Mouse (Mus musculus): ENCODE measurements at regions not wholly inside any gene's neighbourhood (a gene's known extent, or its start where the extent isn't known, plus 50 kb on each side); places are given as distances from the start of the nearest gene placed in this dataset.

DNA sequence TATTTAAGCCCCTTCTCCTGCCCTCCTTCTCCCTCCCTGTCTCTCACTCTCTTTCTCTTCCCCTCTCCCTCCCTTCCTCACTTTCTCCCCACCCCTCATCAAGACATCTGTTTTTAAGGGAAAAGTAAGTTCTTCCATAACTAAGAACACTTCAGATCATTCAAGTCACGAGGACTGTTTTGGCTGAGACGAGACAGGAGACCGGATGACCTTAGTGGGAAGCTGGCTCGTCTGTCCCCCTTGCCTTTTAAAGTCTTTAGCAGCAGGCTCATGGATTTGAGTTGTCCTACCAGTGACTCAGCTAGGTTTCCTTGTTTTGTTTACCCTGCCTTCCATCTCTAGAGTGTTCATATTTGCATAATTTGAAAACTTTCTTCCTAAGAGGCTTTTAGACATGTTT is 135.0 kb downstream of the Gm10260 start:
- H3K27ac ChIP-seq (ENCODE audit: insufficient read depth, low read length): no peak overlapping the region
- no peaks in the 10 kb centered on the region for H3K36me3 ChIP-seq (ENCODE audit: control insufficient read depth, insufficient read depth, low read length)
- no peaks in the 10 kb centered on the region for H3K4me1 ChIP-seq (ENCODE audit: control insufficient read depth, insufficient read depth, insufficient read length)
- no peak for TF ChIP-seq CTCF (IDR thresholded peaks at IDR 0.05; ENCODE audit: extremely low read depth, insufficient read depth, insufficient read length, insufficient replicate concordance)
- no peak overlapping the region for H3K4me3 ChIP-seq (ENCODE audit: extremely low read depth, insufficient read depth, insufficient read length)
- no peaks in the 10 kb centered on the region for H3K27me3 ChIP-seq (ENCODE audit: control insufficient read depth, insufficient read depth, low read length)
- DNase-seq (ENCODE audit: low read depth in 1 of 2, low spot score in 2 of 2): no peak
- 85% methylated on average over 4 of the region's 4 CpGs for WGBS

DNA sequence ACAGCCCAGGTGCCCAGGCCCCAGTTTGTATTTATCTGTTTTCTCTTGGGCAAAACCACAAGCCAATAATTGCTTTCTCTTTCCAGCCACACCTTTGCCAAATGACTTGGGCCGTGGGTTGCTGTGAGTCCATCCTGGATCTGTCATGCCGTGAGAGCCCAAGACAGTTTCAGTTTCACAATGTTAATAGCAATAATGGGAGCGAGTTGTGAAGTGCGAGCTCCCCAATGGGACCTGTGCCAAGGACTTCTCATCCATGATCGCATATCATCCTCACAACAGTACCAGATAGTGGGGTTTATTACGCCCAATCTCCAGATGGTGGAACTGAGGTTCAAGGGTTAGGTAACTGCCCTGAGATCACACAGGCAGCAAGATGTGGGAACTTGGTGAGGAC is 142.2 kb downstream of the Gm10260 start:
- DNase-seq (ENCODE audit: low read depth in 1 of 2, low spot score in 2 of 2): no peak
- Histone ChIP-seq H3K4me1 (ENCODE audit: control insufficient read depth, insufficient read depth, insufficient read length) (no peaks in the 10 kb centered on the region), H3K27me3 (ENCODE audit: control insufficient read depth, insufficient read depth, low read length) (no peaks in the 10 kb centered on the region), H3K36me3 (ENCODE audit: control insufficient read depth, insufficient read depth, low read length) (no peaks in the 10 kb centered on the region), H3K4me3 (ENCODE audit: extremely low read depth, insufficient read depth, insufficient read length) (no peak overlapping the region), H3K27ac (ENCODE audit: insufficient read depth, low read length) (no peak overlapping the region)
- no peak for TF ChIP-seq POLR2A (IDR thresholded peaks at IDR 0.05; ENCODE audit: low read depth, low read length)
- no peak for TF ChIP-seq CTCF (IDR thresholded peaks at IDR 0.05; ENCODE audit: extremely low read depth, insufficient read depth, insufficient read length, insufficient replicate concordance)
- WGBS: 70% methylated on average over 6 of the region's 6 CpGs

DNA sequence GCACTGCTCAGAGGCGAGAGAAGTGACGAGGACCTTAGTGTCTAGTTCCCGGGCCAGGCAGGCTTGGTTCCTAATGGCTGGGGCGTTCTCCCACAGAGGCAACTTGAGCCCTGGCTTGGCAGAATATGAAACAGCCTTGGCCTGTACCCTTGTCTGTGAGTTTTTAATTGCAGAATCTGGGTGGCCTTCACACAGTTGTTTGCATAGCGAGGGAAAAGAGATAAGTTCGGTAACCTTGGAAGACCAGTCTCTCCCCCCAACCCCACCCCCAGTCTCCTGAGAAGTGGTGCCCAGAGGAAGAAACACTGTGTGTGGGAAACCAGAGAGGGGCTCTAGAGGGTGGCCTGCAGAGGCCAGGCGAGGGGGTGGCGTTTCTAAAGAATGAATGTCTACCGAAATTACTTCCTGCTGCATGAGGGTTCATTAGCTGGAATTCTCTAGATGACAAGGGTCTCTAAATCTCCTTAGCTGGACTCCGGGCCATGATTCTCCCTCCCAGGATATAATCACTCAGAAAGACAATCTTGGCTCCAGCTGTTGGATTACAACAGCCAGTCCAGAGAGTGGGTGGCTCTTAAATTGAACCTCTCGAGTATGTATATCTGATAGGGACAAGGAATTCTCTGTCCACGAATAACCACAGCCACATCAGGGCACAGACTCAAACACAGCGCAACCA is 142.8 kb downstream of the Gm10260 start:
- Histone ChIP-seq H3K27me3 (ENCODE audit: control insufficient read depth, insufficient read depth, low read length) (no peaks in the 10 kb centered on the region), H3K27ac (ENCODE audit: insufficient read depth, low read length) (no peak overlapping the region), H3K36me3 (ENCODE audit: control insufficient read depth, insufficient read depth, low read length) (no peaks in the 10 kb centered on the region), H3K4me1 (ENCODE audit: control insufficient read depth, insufficient read depth, insufficient read length) (no peaks in the 10 kb centered on the region), H3K4me3 (ENCODE audit: extremely low read depth, insufficient read depth, insufficient read length) (no peak overlapping the region)
- TF ChIP-seq POLR2A (IDR thresholded peaks at IDR 0.05; ENCODE audit: low read depth, low read length): no peak
- TF ChIP-seq CTCF (IDR thresholded peaks at IDR 0.05; ENCODE audit: extremely low read depth, insufficient read depth, insufficient read length, insufficient replicate concordance): no peak
- 74% methylated on average over 13 of the region's 13 CpGs for WGBS
- no peak for DNase-seq (ENCODE audit: low read depth in 1 of 2, low spot score in 2 of 2)

DNA sequence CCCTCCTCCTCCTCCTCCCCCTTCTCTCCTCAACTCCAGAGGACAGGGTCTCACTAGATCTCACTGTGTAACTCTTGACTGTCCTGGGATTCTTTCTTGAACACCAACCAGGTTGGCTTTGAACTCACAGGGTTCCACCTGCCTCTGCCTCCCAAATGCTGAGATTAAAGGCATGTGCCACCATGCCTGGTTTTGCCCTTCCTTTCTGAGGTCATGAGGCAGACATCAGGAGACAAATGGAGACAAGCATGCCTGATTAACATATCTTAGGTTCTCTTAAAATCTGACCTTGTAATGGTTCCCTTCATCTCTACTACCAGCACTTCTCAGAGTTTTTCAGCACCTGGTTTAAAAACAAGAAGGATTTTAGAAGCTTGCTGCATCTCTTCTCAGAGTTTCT is 143.5 kb downstream of the Gm10260 start:
- TF ChIP-seq POLR2A (IDR thresholded peaks at IDR 0.05; ENCODE audit: low read depth, low read length): no peak
- TF ChIP-seq CTCF (IDR thresholded peaks at IDR 0.05; ENCODE audit: extremely low read depth, insufficient read depth, insufficient read length, insufficient replicate concordance): no peak
- Histone ChIP-seq H3K4me1 (ENCODE audit: control insufficient read depth, insufficient read depth, insufficient read length) (no peaks in the 10 kb centered on the region), H3K36me3 (ENCODE audit: control insufficient read depth, insufficient read depth, low read length) (no peaks in the 10 kb centered on the region), H3K4me3 (ENCODE audit: extremely low read depth, insufficient read depth, insufficient read length) (no peak overlapping the region), H3K27ac (ENCODE audit: insufficient read depth, low read length) (no peak overlapping the region), H3K27me3 (ENCODE audit: control insufficient read depth, insufficient read depth, low read length) (no peaks in the 10 kb centered on the region)
- DNase-seq (ENCODE audit: low read depth in 1 of 2, low spot score in 2 of 2): no peak

DNA sequence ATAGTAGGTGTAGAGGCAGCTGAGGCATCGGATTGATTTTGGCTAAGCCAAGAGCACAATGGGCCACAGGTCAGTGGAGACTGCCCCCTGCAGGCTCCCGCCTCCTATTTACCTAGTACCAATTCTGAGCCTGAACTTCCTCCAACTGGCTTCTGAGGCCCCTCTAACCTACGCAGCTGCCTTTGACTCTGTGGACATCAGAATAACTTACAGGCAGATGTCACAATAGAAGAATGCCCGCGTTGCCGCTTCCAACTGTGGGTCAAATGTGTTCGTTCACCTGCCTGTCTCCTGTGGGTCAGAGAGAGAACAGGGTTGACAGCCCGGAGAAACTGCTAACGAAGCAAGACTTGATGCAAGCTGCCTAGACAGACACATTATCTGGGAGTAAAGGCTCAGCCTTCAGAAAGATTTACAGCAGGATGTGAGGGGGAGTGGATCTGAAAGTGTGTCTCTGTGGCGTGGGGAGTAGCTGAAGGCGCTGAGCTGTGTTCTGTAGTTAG is 153.2 kb downstream of the Gm10260 start:
- Histone ChIP-seq H3K36me3 (ENCODE audit: control insufficient read depth, insufficient read depth, low read length) (no peaks in the 10 kb centered on the region), H3K27me3 (ENCODE audit: control insufficient read depth, insufficient read depth, low read length) (no peaks in the 10 kb centered on the region), H3K4me3 (ENCODE audit: extremely low read depth, insufficient read depth, insufficient read length) (no peak overlapping the region), H3K4me1 (ENCODE audit: control insufficient read depth, insufficient read depth, insufficient read length) (no peaks in the 10 kb centered on the region), H3K27ac (ENCODE audit: insufficient read depth, low read length) (no peak overlapping the region)
- TF ChIP-seq POLR2A (IDR thresholded peaks at IDR 0.05; ENCODE audit: low read depth, low read length) (no peak), CTCF (IDR thresholded peaks at IDR 0.05; ENCODE audit: extremely low read depth, insufficient read depth, insufficient read length, insufficient replicate concordance) (peak; percentile 48; the same call in 1 of the 2 replicates)
- peak; percentile 3 to 19 for DNase-seq (ENCODE audit: low read depth in 1 of 2, low spot score in 2 of 2)
- 17% methylated on average over 11 of the region's 11 CpGs for WGBS

DNA sequence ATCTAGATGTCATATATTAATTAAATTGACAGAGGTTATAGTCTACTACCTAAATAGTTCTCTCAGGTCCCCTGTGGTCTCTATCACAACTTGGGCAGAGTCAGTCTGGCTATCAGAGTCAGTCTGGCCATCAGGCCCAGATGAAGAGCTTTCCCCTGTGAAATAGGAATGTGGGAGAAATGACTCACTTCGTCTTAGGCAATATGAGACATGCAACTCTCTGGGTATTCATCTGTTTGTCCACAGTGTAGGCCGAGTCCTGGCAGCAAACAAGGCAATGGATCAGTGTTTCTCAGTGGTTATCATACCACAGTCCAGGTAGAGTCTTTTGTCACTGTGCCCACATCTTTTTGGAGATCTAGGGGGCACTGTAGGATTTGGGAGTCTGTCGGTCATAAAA is 156.0 kb downstream of the Gm10260 start:
- no peak overlapping the region for H3K27ac ChIP-seq (ENCODE audit: insufficient read depth, low read length)
- H3K36me3 ChIP-seq (ENCODE audit: control insufficient read depth, insufficient read depth, low read length): no peaks in the 10 kb centered on the region
- no peaks in the 10 kb centered on the region for H3K4me1 ChIP-seq (ENCODE audit: control insufficient read depth, insufficient read depth, insufficient read length)
- H3K4me3 ChIP-seq (ENCODE audit: extremely low read depth, insufficient read depth, insufficient read length): no peak overlapping the region
- TF ChIP-seq CTCF (IDR thresholded peaks at IDR 0.05; ENCODE audit: extremely low read depth, insufficient read depth, insufficient read length, insufficient replicate concordance): no peak
- TF ChIP-seq POLR2A (IDR thresholded peaks at IDR 0.05; ENCODE audit: low read depth, low read length): no peak
- 89% methylated on average over 3 of the region's 3 CpGs for WGBS
- DNase-seq (ENCODE audit: low read depth in 1 of 2, low spot score in 2 of 2): no peak
- no peaks in the 10 kb centered on the region for H3K27me3 ChIP-seq (ENCODE audit: control insufficient read depth, insufficient read depth, low read length)

DNA sequence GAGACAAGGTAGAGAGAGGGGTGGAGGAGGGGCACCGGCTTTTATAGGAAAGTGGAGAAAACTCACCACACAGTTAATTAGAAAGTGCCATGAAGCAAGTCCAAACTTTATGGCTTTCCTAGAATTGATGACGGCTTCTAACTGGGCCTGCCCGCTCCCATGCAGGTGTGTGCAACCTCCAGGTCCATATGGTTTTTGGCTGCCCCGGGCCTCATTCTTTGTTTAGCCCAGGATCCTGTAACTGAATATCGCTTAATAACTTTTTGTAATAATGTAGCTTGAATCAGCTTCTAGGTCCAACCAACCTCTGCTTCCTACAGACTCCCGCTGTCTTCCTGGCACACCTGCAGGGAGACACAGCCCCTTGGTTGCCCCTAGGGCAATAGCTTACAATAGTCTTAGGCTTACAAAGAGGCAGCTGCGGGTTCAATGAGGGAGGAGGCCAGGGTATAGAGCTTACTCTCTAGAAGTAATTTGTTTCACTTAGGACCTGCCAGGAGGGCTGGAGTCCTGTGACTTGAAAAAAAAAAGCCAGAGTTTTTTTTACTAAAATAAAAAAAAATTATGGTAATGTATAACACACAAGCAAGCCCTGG is 159.2 kb downstream of the Gm10260 start:
- Histone ChIP-seq H3K4me3 (ENCODE audit: extremely low read depth, insufficient read depth, insufficient read length) (no peak overlapping the region), H3K27ac (ENCODE audit: insufficient read depth, low read length) (no peak overlapping the region), H3K27me3 (ENCODE audit: control insufficient read depth, insufficient read depth, low read length) (no peaks in the 10 kb centered on the region), H3K4me1 (ENCODE audit: control insufficient read depth, insufficient read depth, insufficient read length) (no peaks in the 10 kb centered on the region), H3K36me3 (ENCODE audit: control insufficient read depth, insufficient read depth, low read length) (no peaks in the 10 kb centered on the region)
- no peak for DNase-seq (ENCODE audit: low read depth in 1 of 2, low spot score in 2 of 2)
- no peak for TF ChIP-seq CTCF (IDR thresholded peaks at IDR 0.05; ENCODE audit: extremely low read depth, insufficient read depth, insufficient read length, insufficient replicate concordance)
- no peak for TF ChIP-seq POLR2A (IDR thresholded peaks at IDR 0.05; ENCODE audit: low read depth, low read length)
- 92% methylated on average over 7 of the region's 7 CpGs for WGBS
